In genomic region chr1:125437161-125437560, GRCm38 (mm10) we compare ENCODE assay signal across 29 mouse cellular contexts. TPM values are rescaled to one million over a fixed set of nuclear protein-coding genes. Genes with fewer than 3 reads are reported as not detected.
A peak's percentile ranks its signal among the peaks of the same experiment; 100 is the strongest.
DNase-seq lines count a peak whose midpoint lies in the region; ATAC-seq and TF ChIP-seq lines count a peak whose summit lies in the region.
"Had no signal": no experiment of that assay in that cellular context is flagged by ENCODE, and none has a peak within 500 bp of the region (broad histone marks: within the 10 kb centered on the region; RNA-seq: fewer than 3 reads in every experiment).

No protein-coding gene starts in this region.

- no peaks in the 10 kb centered on the region for H3K36me3 ChIP-seq in liver, postnatal 0 days (replicated peaks; ENCODE audit: insufficient read depth, low read length)
- no peaks in the 10 kb centered on the region for H3K36me3 ChIP-seq in liver, embryonic 12.5 days
- H3K36me3 ChIP-seq in midbrain, embryonic 11.5 days (ENCODE audit: control insufficient read depth, insufficient read depth, low read length) = no peaks in the 10 kb centered on the region
- H3K36me3 ChIP-seq in midbrain, embryonic 15.5 days (replicated peaks) = no peaks in the 10 kb centered on the region
- H3K36me3 ChIP-seq in hindbrain, postnatal 0 days (ENCODE audit: insufficient read depth, low read length) = no peaks in the 10 kb centered on the region
- H3K36me3 ChIP-seq: embryonic facial prominence, embryonic 10.5 days; embryonic facial prominence, embryonic 13.5 days; forebrain, embryonic 12.5 days; heart, embryonic 12.5 days; heart, embryonic 15.5 days; hindbrain, embryonic 10.5 days; hindbrain, embryonic 13.5 days had no signal

- H3K9me3 ChIP-seq in liver, postnatal 0 days (ENCODE audit: low read length) = no peaks in the 10 kb centered on the region
- H3K9me3 ChIP-seq in liver, embryonic 12.5 days (replicated peaks) = no peaks in the 10 kb centered on the region
- no peaks in the 10 kb centered on the region for H3K9me3 ChIP-seq in midbrain, embryonic 11.5 days (ENCODE audit: control insufficient read depth, low read length)
- no peaks in the 10 kb centered on the region for H3K9me3 ChIP-seq in midbrain, embryonic 15.5 days
- no peaks in the 10 kb centered on the region for H3K9me3 ChIP-seq in hindbrain, postnatal 0 days (ENCODE audit: low read length)
- H3K9me3 ChIP-seq: embryonic facial prominence, embryonic 10.5 days; embryonic facial prominence, embryonic 13.5 days; forebrain, embryonic 12.5 days; heart, embryonic 12.5 days; heart, embryonic 15.5 days; hindbrain, embryonic 10.5 days; hindbrain, embryonic 13.5 days had no signal

- H3K9ac ChIP-seq in liver, postnatal 0 days (replicated peaks) = 0 out of 2 replicates have a peak overlapping the region, but pooled peaks have one; percentile 8
- no peak overlapping the region for H3K9ac ChIP-seq in liver, embryonic 12.5 days
- no peak overlapping the region for H3K9ac ChIP-seq in midbrain, embryonic 11.5 days (ENCODE audit: low read length)
- no peak overlapping the region for H3K9ac ChIP-seq in midbrain, embryonic 15.5 days
- no peak overlapping the region for H3K9ac ChIP-seq in hindbrain, postnatal 0 days (replicated peaks; ENCODE audit: low read length)
- H3K9ac ChIP-seq: embryonic facial prominence, embryonic 13.5 days; forebrain, embryonic 12.5 days; heart, embryonic 12.5 days; heart, embryonic 15.5 days; hindbrain, embryonic 13.5 days had no signal

- H3K4me1 ChIP-seq in liver, postnatal 0 days (ENCODE audit: insufficient read depth) = peaks cover 35% of the 10 kb centered on the region
- H3K4me1 ChIP-seq in liver, embryonic 12.5 days = peaks cover 44% of the 10 kb centered on the region
- peaks cover 13% of the 10 kb centered on the region for H3K4me1 ChIP-seq in midbrain, embryonic 11.5 days (ENCODE audit: control insufficient read depth, insufficient read depth, low read length)
- H3K4me1 ChIP-seq in midbrain, embryonic 15.5 days = peaks cover 27% of the 10 kb centered on the region
- peaks cover 13% of the 10 kb centered on the region for H3K4me1 ChIP-seq in hindbrain, postnatal 0 days (ENCODE audit: insufficient read depth, low read length)

- H3K27ac ChIP-seq in liver, postnatal 0 days (ENCODE audit: low read depth) = peak overlapping the region; percentile 49
- H3K27ac ChIP-seq in liver, embryonic 12.5 days = no peak overlapping the region
- H3K27ac ChIP-seq in midbrain, embryonic 11.5 days (ENCODE audit: low read depth, low read length) = no peak overlapping the region
- H3K27ac ChIP-seq in midbrain, embryonic 15.5 days = no peak overlapping the region
- no peak overlapping the region for H3K27ac ChIP-seq in hindbrain, postnatal 0 days
- H3K27ac ChIP-seq: embryonic facial prominence, embryonic 10.5 days; embryonic facial prominence, embryonic 13.5 days; forebrain, embryonic 12.5 days; heart, embryonic 15.5 days; hindbrain, embryonic 10.5 days; hindbrain, embryonic 13.5 days had no signal

- H3K4me2 ChIP-seq in liver, postnatal 0 days (ENCODE audit: low read depth, low read length) = peak overlapping the region; percentile 7; the same call in 1 of the 2 replicates
- no peak overlapping the region for H3K4me2 ChIP-seq in liver, embryonic 12.5 days
- H3K4me2 ChIP-seq in midbrain, embryonic 11.5 days = no peak overlapping the region
- H3K4me2 ChIP-seq in midbrain, embryonic 15.5 days = no peak overlapping the region
- no peak overlapping the region for H3K4me2 ChIP-seq in hindbrain, postnatal 0 days (ENCODE audit: low read depth, low read length)
- H3K4me2 ChIP-seq: hindbrain, embryonic 13.5 days had no signal

- H3K4me3 ChIP-seq in liver, postnatal 0 days (ENCODE audit: low read depth, low read length) = no peak overlapping the region
- H3K4me3 ChIP-seq in liver, embryonic 12.5 days = no peak overlapping the region
- H3K4me3 ChIP-seq in midbrain, embryonic 11.5 days (ENCODE audit: low read depth, low read length) = no peak overlapping the region
- no peak overlapping the region for H3K4me3 ChIP-seq in midbrain, embryonic 15.5 days
- no peak overlapping the region for H3K4me3 ChIP-seq in hindbrain, postnatal 0 days (ENCODE audit: low read length)
- H3K4me3 ChIP-seq: embryonic facial prominence, embryonic 13.5 days; forebrain, embryonic 12.5 days; heart, embryonic 12.5 days; hindbrain, embryonic 13.5 days had no signal

- no peak for TF ChIP-seq EP300 in liver, postnatal 0 days (IDR thresholded peaks at IDR 0.05; ENCODE audit: low read depth)

- no peaks in the 10 kb centered on the region for H3K27me3 ChIP-seq in liver, postnatal 0 days (ENCODE audit: insufficient read depth, low read length)
- H3K27me3 ChIP-seq in liver, embryonic 12.5 days (replicated peaks) = no peaks in the 10 kb centered on the region
- no peaks in the 10 kb centered on the region for H3K27me3 ChIP-seq in midbrain, embryonic 11.5 days (ENCODE audit: control insufficient read depth, insufficient read depth, low read length)
- H3K27me3 ChIP-seq in midbrain, embryonic 15.5 days (replicated peaks) = no peaks in the 10 kb centered on the region
- no peaks in the 10 kb centered on the region for H3K27me3 ChIP-seq in hindbrain, postnatal 0 days (ENCODE audit: insufficient read depth, low read length)
- H3K27me3 ChIP-seq: embryonic facial prominence, embryonic 13.5 days; forebrain, embryonic 12.5 days; heart, embryonic 12.5 days; heart, embryonic 15.5 days; hindbrain, embryonic 13.5 days had no signal

- DNase-seq in cerebellum, adult 9-11 months = peak; percentile 24
- DNase-seq in cerebellum, postnatal 36 days = no peak
- no peak for DNase-seq in liver, postnatal 0 days
- DNase-seq in midbrain, embryonic 11.5 days (ENCODE audit: low spot score, missing footprints) = peak; percentile 53
- peak; percentile 17 for DNase-seq in naive thymus-derived CD4-positive, alpha-beta T cell, adult 2 months (ENCODE audit: low read depth)
- no peak for DNase-seq in hindbrain, postnatal 0 days (ENCODE audit: low spot score)
- DNase-seq: adrenal gland, adult 8-10 months; adrenal gland, postnatal 25 days; cerebellum, adult 18-20 months; cerebellum, postnatal 25 days; embryo, embryonic 11 days; gastrocnemius, postnatal 10 days; gastrocnemius, postnatal 36 days; heart, postnatal 10 days; heart, postnatal 36 days had no signal

- no peak for TF ChIP-seq CTCF in liver, postnatal 0 days (IDR thresholded peaks at IDR 0.05; ENCODE audit: low read depth)
- no peak for TF ChIP-seq CTCF in hindbrain, postnatal 0 days (IDR thresholded peaks at IDR 0.05; ENCODE audit: low read depth)

- ATAC-seq in liver, postnatal 0 days = no peak
- ATAC-seq in liver, embryonic 12.5 days = no peak
- ATAC-seq in midbrain, embryonic 11.5 days (ENCODE audit: low FRiP score) = no peak
- no peak for ATAC-seq in midbrain, embryonic 15.5 days (replicated peaks)
- no peak for ATAC-seq in hindbrain, postnatal 0 days
- ATAC-seq: activated CD4-positive, CD25-positive, alpha-beta regulatory T cell, adult 4 months; CD4-positive, CD25-positive, alpha-beta regulatory T cell, adult 4 months; forebrain, embryonic 16.5 days; hindbrain, embryonic 16.5 days; inflammation-experienced regulatory T-cells, adult 6 months had no signal

- WGBS in liver, postnatal 0 days (ENCODE audit: insufficient replicate concordance) = 79% methylated on average over 2 of the region's 2 CpGs
- 59% methylated on average over 2 of the region's 2 CpGs for WGBS in liver, embryonic 12.5 days (ENCODE audit: insufficient replicate concordance)
- 77% methylated on average over 2 of the region's 2 CpGs for whole genome bisulfite sequencing in midbrain, embryonic 11.5 days
- whole genome bisulfite sequencing in midbrain, embryonic 15.5 days = 82% methylated on average over 2 of the region's 2 CpGs
- 81% methylated on average over 2 of the region's 2 CpGs for WGBS in hindbrain, postnatal 0 days

RNA-seq across cellular contexts. Expression of gene Actr3, which starts 1.6 kb away (rescaled TPM):
- 116 and 129 TPM in 2 replicates for polyA plus RNA-seq in liver, postnatal 0 days (2015; fragmentation: Nextera tagmentation; extraction: Ambion mirVana)
- polyA plus RNA-seq in liver, embryonic 12.5 days (2016; fragmentation: Nextera tagmentation; extraction: Ambion mirVana) = 169 and 177 TPM in 2 replicates
- polyA plus RNA-seq in midbrain, embryonic 11.5 days (2014; fragmentation: Nextera tagmentation; extraction: Ambion mirVana) = 269 and 271 TPM in 2 replicates
- 224 and 228 TPM in 2 replicates for polyA plus RNA-seq in midbrain, embryonic 15.5 days (2015; fragmentation: Nextera tagmentation; extraction: Ambion mirVana)
- total RNA-seq in hindbrain, postnatal 0 days (2014; rRNA removed) = 130 and 138 TPM in 2 replicates
- 180 and 186 TPM in 2 replicates for polyA plus RNA-seq in hindbrain, postnatal 0 days (2015; fragmentation: Nextera tagmentation; extraction: Ambion mirVana)

Comparison
In these comparisons a context has a peak if more than half of its experiments do, and no peak if none do; other contexts are left out.
1. DNase-seq: peak in cerebellum, adult 9-11 months (single experiment), midbrain, embryonic 11.5 days (single experiment) and naive thymus-derived CD4-positive, alpha-beta T cell, adult 2 months (single experiment); none in cerebellum, postnatal 36 days (0 of 2), liver, postnatal 0 days (single experiment) and hindbrain, postnatal 0 days (single experiment).